Mouse (Mus musculus): ENCODE results near the gene Bcar3. TPM values are rescaled to one million over a fixed set of nuclear protein-coding genes. Genes with fewer than 3 reads are reported as not detected.
A peak's percentile ranks its signal among the peaks of the same experiment; 100 is the strongest.

The Bcar3 gene
- polyA plus RNA-seq, 1 experiment from 2014 or later: 14.1 TPM

DNA sequence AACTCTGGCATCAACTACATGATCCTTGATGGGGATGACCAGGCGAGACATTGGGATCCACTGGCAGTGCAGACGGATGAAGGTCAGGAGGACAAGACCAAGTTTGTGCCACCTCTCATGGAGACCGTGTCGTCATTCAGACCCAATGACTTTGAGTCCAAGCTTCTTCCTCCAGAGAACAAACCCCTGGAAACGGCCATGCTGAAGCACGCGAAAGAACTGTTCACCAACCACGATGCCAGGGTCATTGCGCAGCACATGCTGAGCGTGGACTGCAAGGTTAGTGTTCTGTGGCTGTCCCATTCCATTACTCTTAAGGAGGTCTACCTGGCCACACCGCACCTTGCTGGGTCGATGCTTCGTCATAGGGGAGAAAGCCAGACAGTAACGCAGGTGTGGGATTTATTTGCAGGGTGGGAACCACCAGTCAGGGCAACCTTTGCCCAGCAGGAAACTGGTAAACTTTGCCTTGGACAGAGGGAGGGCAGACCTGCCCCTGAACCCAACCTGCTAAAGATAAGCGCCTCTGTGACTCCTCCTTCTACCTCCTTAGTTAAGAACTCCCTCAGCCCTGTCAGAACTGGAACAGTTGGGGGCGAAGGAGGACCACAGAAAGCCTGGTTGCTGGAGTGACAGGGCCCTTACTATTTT, 218.9 kb downstream of the Bcar3 start:
- peak; percentile 74 for ATAC-seq (ENCODE audit: insufficient read depth, low FRiP score, low read depth)
- H3K4me1 ChIP-seq: peaks cover 27% of the 10 kb centered on the region
- H3K27me3 ChIP-seq (replicated peaks): no peaks in the 10 kb centered on the region
- peak overlapping the region; percentile 80 for H3K27ac ChIP-seq
- H3K36me3 ChIP-seq: no peaks in the 10 kb centered on the region
- peak overlapping the region; percentile 20; the same call in 1 of the 2 replicates for H3K4me2 ChIP-seq
- 81% methylated on average over 16 of the region's 16 CpGs for WGBS
- no peak overlapping the region for H3K9ac ChIP-seq
- no peak overlapping the region for H3K4me3 ChIP-seq (replicated peaks)
- no peaks in the 10 kb centered on the region for H3K9me3 ChIP-seq

GRCm38 (mm10) chr3:122515568-122516326, 221.8 kb downstream of the Bcar3 start:
- H3K27me3 ChIP-seq (replicated peaks): no peaks in the 10 kb centered on the region
- no peak overlapping the region for H3K9ac ChIP-seq
- no peaks in the 10 kb centered on the region for H3K9me3 ChIP-seq
- 66% methylated on average over 6 of the region's 6 CpGs for WGBS
- no peak overlapping the region for H3K4me3 ChIP-seq (replicated peaks)
- H3K27ac ChIP-seq: no peak overlapping the region
- peaks cover 16% of the 10 kb centered on the region for H3K4me1 ChIP-seq
- H3K4me2 ChIP-seq: no peak overlapping the region
- ATAC-seq (ENCODE audit: insufficient read depth, low FRiP score, low read depth): no peak
- H3K36me3 ChIP-seq: no peaks in the 10 kb centered on the region

GRCm38 (mm10) chr3:122516327-122516695, 222.4 kb downstream of the Bcar3 start:
- Histone ChIP-seq H3K27ac (no peak overlapping the region), H3K4me3 (replicated peaks) (no peak overlapping the region), H3K4me1 (peaks cover 11% of the 10 kb centered on the region), H3K9ac (no peak overlapping the region), H3K9me3 (no peaks in the 10 kb centered on the region), H3K27me3 (replicated peaks) (no peaks in the 10 kb centered on the region), H3K36me3 (no peaks in the 10 kb centered on the region), H3K4me2 (no peak overlapping the region)
- ATAC-seq (ENCODE audit: insufficient read depth, low FRiP score, low read depth): no peak
- WGBS: 81% methylated on average over 3 of the region's 3 CpGs

- Histone ChIP-seq H3K9ac (no peak overlapping the region), H3K27ac (no peak overlapping the region), H3K36me3 (no peaks in the 10 kb centered on the region), H3K27me3 (replicated peaks) (no peaks in the 10 kb centered on the region), H3K9me3 (no peaks in the 10 kb centered on the region), H3K4me1 (peaks cover 10% of the 10 kb centered on the region), H3K4me2 (no peak overlapping the region), H3K4me3 (replicated peaks) (no peak overlapping the region)
- WGBS: 66% methylated on average over 4 of the region's 4 CpGs
- ATAC-seq (ENCODE audit: insufficient read depth, low FRiP score, low read depth): no peak
Measured at GRCm38 (mm10) chr3:122517726-122518125, 223.8 kb downstream of the Bcar3 start.

DNA sequence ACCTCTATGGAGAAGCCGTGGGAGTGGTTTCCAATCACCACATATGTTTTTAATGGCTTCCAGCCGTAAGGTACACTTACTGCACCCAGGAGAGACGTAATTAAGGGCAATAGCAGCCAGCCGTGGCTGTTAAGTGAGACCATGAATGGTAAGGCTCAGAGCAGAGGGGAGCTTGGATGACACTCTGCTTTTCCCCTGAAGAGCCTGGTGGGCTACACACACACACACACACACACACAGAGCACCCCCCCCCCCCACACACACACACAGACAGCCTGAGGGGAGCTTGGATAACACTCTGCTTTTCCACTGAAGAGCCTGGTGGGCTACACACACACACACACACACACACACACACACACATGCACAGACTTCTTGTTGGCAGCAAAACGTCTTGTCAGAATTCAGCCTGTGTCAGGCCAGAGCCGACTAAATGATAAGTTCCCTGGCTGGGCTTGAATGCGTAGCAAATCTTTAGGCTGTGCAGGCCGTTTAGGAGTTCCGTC, 224.3 kb downstream of the Bcar3 start:
- Histone ChIP-seq H3K4me2 (no peak overlapping the region), H3K9ac (no peak overlapping the region), H3K27ac (no peak overlapping the region), H3K27me3 (replicated peaks) (no peaks in the 10 kb centered on the region), H3K36me3 (no peaks in the 10 kb centered on the region), H3K9me3 (no peaks in the 10 kb centered on the region), H3K4me1 (peaks cover 10% of the 10 kb centered on the region), H3K4me3 (replicated peaks) (no peak overlapping the region)
- no peak for ATAC-seq (ENCODE audit: insufficient read depth, low FRiP score, low read depth)
- WGBS: 43% methylated on average over 9 of the region's 9 CpGs

- no peak overlapping the region for H3K4me2 ChIP-seq
- no peak for ATAC-seq (ENCODE audit: insufficient read depth, low FRiP score, low read depth)
- no peaks in the 10 kb centered on the region for H3K27me3 ChIP-seq (replicated peaks)
- no peaks in the 10 kb centered on the region for H3K9me3 ChIP-seq
- H3K4me1 ChIP-seq: peaks cover 10% of the 10 kb centered on the region
- H3K4me3 ChIP-seq (replicated peaks): no peak overlapping the region
- WGBS: 47% methylated on average over 13 of the region's 13 CpGs
- H3K36me3 ChIP-seq: no peaks in the 10 kb centered on the region
- no peak overlapping the region for H3K27ac ChIP-seq
- no peak overlapping the region for H3K9ac ChIP-seq
Measured at GRCm38 (mm10) chr3:122519082-122519481, 225.1 kb downstream of the Bcar3 start.

GRCm38 (mm10) chr3:122520365-122520764, 226.4 kb downstream of the Bcar3 start:
- Histone ChIP-seq H3K27ac (no peak overlapping the region), H3K9me3 (no peaks in the 10 kb centered on the region), H3K4me2 (no peak overlapping the region), H3K36me3 (no peaks in the 10 kb centered on the region), H3K27me3 (replicated peaks) (no peaks in the 10 kb centered on the region), H3K9ac (no peak overlapping the region), H3K4me3 (replicated peaks) (no peak overlapping the region), H3K4me1 (peaks cover 6% of the 10 kb centered on the region)
- 81% methylated on average over 3 of the region's 3 CpGs for WGBS
- ATAC-seq (ENCODE audit: insufficient read depth, low FRiP score, low read depth): no peak

GRCm38 (mm10) chr3:122520875-122521274, 226.9 kb downstream of the Bcar3 start:
- Histone ChIP-seq H3K4me2 (no peak overlapping the region), H3K9ac (no peak overlapping the region), H3K4me1 (peaks cover 2% of the 10 kb centered on the region; the same call in 1 of the 2 replicates), H3K27ac (no peak overlapping the region), H3K36me3 (no peaks in the 10 kb centered on the region), H3K4me3 (replicated peaks) (no peak overlapping the region), H3K9me3 (no peaks in the 10 kb centered on the region), H3K27me3 (replicated peaks) (no peaks in the 10 kb centered on the region)
- no peak for ATAC-seq (ENCODE audit: insufficient read depth, low FRiP score, low read depth)
- 85% methylated on average over 4 of the region's 4 CpGs for WGBS

DNA sequence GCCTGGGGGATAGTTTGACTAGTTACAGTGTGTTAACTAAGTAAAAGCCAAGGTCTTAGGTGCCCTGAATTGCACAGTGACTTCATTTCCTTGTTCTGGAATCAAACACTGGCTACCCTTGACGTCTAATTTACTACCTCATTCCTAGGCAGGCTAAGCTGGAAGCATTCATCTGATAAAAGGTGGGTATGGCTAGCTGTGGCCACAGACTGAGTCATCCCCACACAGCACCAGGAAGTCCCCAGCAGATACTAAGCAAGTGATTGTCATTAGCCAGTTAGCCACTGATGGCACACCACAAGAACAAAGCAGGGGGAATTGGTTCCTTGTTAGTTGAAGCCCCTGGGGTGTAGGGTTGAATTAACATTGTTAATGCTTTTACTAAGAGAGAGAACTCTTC, 227.4 kb downstream of the Bcar3 start:
- Histone ChIP-seq H3K4me1 (peaks cover 2% of the 10 kb centered on the region; the same call in 1 of the 2 replicates), H3K4me2 (no peak overlapping the region), H3K36me3 (0 out of 2 replicates have a peak, but pooled peaks cover under 1% of the 10 kb centered on the region), H3K4me3 (replicated peaks) (no peak overlapping the region), H3K27ac (no peak overlapping the region), H3K9me3 (no peaks in the 10 kb centered on the region), H3K27me3 (replicated peaks) (no peaks in the 10 kb centered on the region), H3K9ac (no peak overlapping the region)
- ATAC-seq (ENCODE audit: insufficient read depth, low FRiP score, low read depth): no peak
- WGBS: 45% methylated on average over 1 of the region's 1 CpGs

DNA sequence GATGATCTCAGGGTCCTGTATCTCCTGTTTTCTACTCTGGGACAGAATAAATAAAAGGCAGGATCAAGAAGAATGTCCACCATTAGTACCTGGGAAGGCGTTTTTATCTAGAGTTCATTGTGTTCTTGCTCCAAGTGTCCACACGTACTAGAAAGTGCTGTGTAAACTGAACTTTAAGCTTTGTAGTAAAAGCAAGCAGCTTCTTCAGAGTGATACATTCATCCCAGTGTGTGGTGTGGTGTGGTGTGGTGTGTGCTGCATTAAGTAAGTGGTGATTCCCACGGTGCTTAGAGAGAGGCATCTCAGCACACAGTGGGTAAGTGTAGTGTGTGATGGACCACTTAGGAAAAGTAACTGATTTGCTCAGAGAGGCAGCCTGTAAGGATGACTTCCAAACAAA, 234.5 kb downstream of the Bcar3 start:
- 66% methylated on average over 3 of the region's 3 CpGs for WGBS
- Histone ChIP-seq H3K9ac (no peak overlapping the region), H3K36me3 (0 out of 2 replicates have a peak, but pooled peaks cover 4% of the 10 kb centered on the region), H3K4me2 (no peak overlapping the region), H3K9me3 (no peaks in the 10 kb centered on the region), H3K27ac (0 out of 2 replicates have a peak overlapping the region, but pooled peaks have one; percentile 3), H3K4me3 (replicated peaks) (no peak overlapping the region), H3K27me3 (replicated peaks) (no peaks in the 10 kb centered on the region), H3K4me1 (no peaks in the 10 kb centered on the region)
- ATAC-seq (ENCODE audit: insufficient read depth, low FRiP score, low read depth): no peak

- WGBS: 82% methylated on average over 8 of the region's 8 CpGs
- no peak overlapping the region for H3K4me2 ChIP-seq
- H3K9ac ChIP-seq: no peak overlapping the region
- H3K27ac ChIP-seq: no peak overlapping the region
- peaks cover 9% of the 10 kb centered on the region; the same call in 1 of the 2 replicates for H3K36me3 ChIP-seq
- no peaks in the 10 kb centered on the region for H3K9me3 ChIP-seq
- H3K27me3 ChIP-seq (replicated peaks): no peaks in the 10 kb centered on the region
- no peak overlapping the region for H3K4me3 ChIP-seq (replicated peaks)
- no peaks in the 10 kb centered on the region for H3K4me1 ChIP-seq
- ATAC-seq (ENCODE audit: insufficient read depth, low FRiP score, low read depth): no peak
Measured at GRCm38 (mm10) chr3:122535938-122536703, 242.2 kb downstream of the Bcar3 start.

DNA sequence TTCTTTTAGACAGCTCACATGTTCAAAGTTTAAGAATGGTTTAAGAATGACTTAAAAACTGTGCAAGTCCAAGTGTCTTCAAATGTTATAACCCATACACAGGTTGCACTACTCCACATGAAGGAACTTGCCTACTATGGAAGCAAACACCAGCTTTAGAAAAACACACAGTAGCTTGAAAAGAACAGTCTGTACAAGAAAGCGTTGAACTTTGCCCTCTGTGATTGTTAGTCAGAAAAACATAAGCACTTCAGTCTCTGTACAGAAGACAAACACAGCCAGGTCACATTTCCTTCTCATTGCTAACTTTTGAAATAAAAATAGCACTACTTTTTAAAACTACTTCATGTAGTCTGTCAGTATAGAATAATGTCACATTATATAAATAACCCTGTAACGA, 244.9 kb downstream of the Bcar3 start:
- Histone ChIP-seq H3K27ac (no peak overlapping the region), H3K36me3 (peaks cover 16% of the 10 kb centered on the region), H3K4me2 (no peak overlapping the region), H3K27me3 (replicated peaks) (no peaks in the 10 kb centered on the region), H3K9ac (no peak overlapping the region), H3K9me3 (no peaks in the 10 kb centered on the region), H3K4me1 (no peaks in the 10 kb centered on the region), H3K4me3 (replicated peaks) (no peak overlapping the region)
- 62% methylated on average over 2 of the region's 2 CpGs for WGBS
- ATAC-seq (ENCODE audit: insufficient read depth, low FRiP score, low read depth): no peak

All from stomach, embryonic 15.5 days (tissue).